Comparison of ENCODE assay signal across 10 mouse cellular contexts in genomic region chr7:45437046-45437445, GRCm38 (mm10). TPM values are rescaled to one million over a fixed set of nuclear protein-coding genes. Genes with fewer than 3 reads are reported as not detected.
DNase-seq lines count a peak whose midpoint lies in the region; ATAC-seq and TF ChIP-seq lines count a peak whose summit lies in the region.
"Had no signal": no experiment of that assay in that cellular context is flagged by ENCODE, and none has a peak within 500 bp of the region (broad histone marks: within the 10 kb centered on the region; RNA-seq: fewer than 3 reads in every experiment).

No protein-coding gene starts in this region.

- H3K27ac ChIP-seq in forebrain, embryonic 13.5 days, result no peak overlapping the region
- no peak overlapping the region for H3K27ac ChIP-seq in forebrain, embryonic 14.5 days (ENCODE audit: low read depth, low read length)
- no peak overlapping the region for H3K27ac ChIP-seq in kidney, embryonic 16.5 days (ENCODE audit: low read length)
- H3K27ac ChIP-seq in ES-Bruce4 (ENCODE audit: insufficient read depth, low read length), result no peak overlapping the region
- no peak overlapping the region for H3K27ac ChIP-seq in hindbrain, embryonic 15.5 days (replicated peaks)
- H3K27ac ChIP-seq: liver, embryonic 12.5 days had no signal

- no peak for TF ChIP-seq CTCF in ES-Bruce4 (IDR thresholded peaks at IDR 0.05; ENCODE audit: low read depth, low read length)

- H3K27me3 ChIP-seq in forebrain, embryonic 13.5 days, result no peaks in the 10 kb centered on the region
- no peaks in the 10 kb centered on the region for H3K27me3 ChIP-seq in forebrain, embryonic 14.5 days (replicated peaks; ENCODE audit: control insufficient read depth, insufficient read depth, low read length)
- H3K27me3 ChIP-seq in kidney, embryonic 16.5 days (ENCODE audit: insufficient read depth, low read length), result no peaks in the 10 kb centered on the region
- H3K27me3 ChIP-seq in ES-Bruce4 (ENCODE audit: control insufficient read depth, insufficient read depth, low read length, poor library complexity, severe bottlenecking), result no peaks in the 10 kb centered on the region
- no peaks in the 10 kb centered on the region for H3K27me3 ChIP-seq in hindbrain, embryonic 15.5 days
- H3K27me3 ChIP-seq: liver, embryonic 12.5 days had no signal

- H3K36me3 ChIP-seq in forebrain, embryonic 13.5 days (ENCODE audit: poor library complexity, severe bottlenecking), result peaks cover 19% of the 10 kb centered on the region; the same call in 1 of the 2 replicates
- H3K36me3 ChIP-seq in forebrain, embryonic 14.5 days (ENCODE audit: control insufficient read depth, insufficient read depth, low read length), result peaks cover 18% of the 10 kb centered on the region
- H3K36me3 ChIP-seq in kidney, embryonic 16.5 days (ENCODE audit: insufficient read depth, low read length), result peaks cover 12% of the 10 kb centered on the region
- H3K36me3 ChIP-seq in ES-Bruce4 (ENCODE audit: control insufficient read depth, insufficient read depth, low read length, poor library complexity, severe bottlenecking), result peaks cover under 1% of the 10 kb centered on the region; the same call in 1 of the 2 replicates
- peaks cover 8% of the 10 kb centered on the region; the same call in 1 of the 2 replicates for H3K36me3 ChIP-seq in hindbrain, embryonic 15.5 days

- no peak overlapping the region for H3K4me2 ChIP-seq in forebrain, embryonic 13.5 days
- H3K4me2 ChIP-seq in forebrain, embryonic 14.5 days (ENCODE audit: low read length), result no peak overlapping the region
- no peak overlapping the region for H3K4me2 ChIP-seq in kidney, embryonic 16.5 days (replicated peaks; ENCODE audit: low read depth, low read length)
- peak overlapping the region; percentile 26; the same call in 1 of the 2 replicates for H3K4me2 ChIP-seq in hindbrain, embryonic 15.5 days

- no peak for TF ChIP-seq POLR2A in ES-Bruce4 (IDR thresholded peaks at IDR 0.05; ENCODE audit: insufficient read depth, low read length)

- H3K9me3 ChIP-seq in forebrain, embryonic 13.5 days (replicated peaks), result no peaks in the 10 kb centered on the region
- H3K9me3 ChIP-seq in forebrain, embryonic 14.5 days (replicated peaks; ENCODE audit: control insufficient read depth, low read length), result no peaks in the 10 kb centered on the region
- H3K9me3 ChIP-seq in kidney, embryonic 16.5 days (ENCODE audit: low read length), result no peaks in the 10 kb centered on the region
- no peaks in the 10 kb centered on the region for H3K9me3 ChIP-seq in ES-Bruce4 (replicated peaks; ENCODE audit: control insufficient read depth, insufficient read depth, low read length, poor library complexity, severe bottlenecking)
- H3K9me3 ChIP-seq in hindbrain, embryonic 15.5 days, result no peaks in the 10 kb centered on the region
- H3K9me3 ChIP-seq: liver, embryonic 12.5 days had no signal

- no peak for TF ChIP-seq EP300 in ES-Bruce4 (IDR thresholded peaks at IDR 0.05; ENCODE audit: insufficient read depth, low read depth, low read length)

- H3K4me1 ChIP-seq in forebrain, embryonic 13.5 days, result peaks cover 45% of the 10 kb centered on the region
- H3K4me1 ChIP-seq in forebrain, embryonic 14.5 days (ENCODE audit: control insufficient read depth, insufficient read depth, low read length), result peaks cover 18% of the 10 kb centered on the region
- H3K4me1 ChIP-seq in kidney, embryonic 16.5 days (ENCODE audit: insufficient read depth, low read length), result peaks cover 36% of the 10 kb centered on the region
- H3K4me1 ChIP-seq in ES-Bruce4 (ENCODE audit: control insufficient read depth, insufficient read depth, low read length), result peaks cover 8% of the 10 kb centered on the region
- H3K4me1 ChIP-seq in hindbrain, embryonic 15.5 days (replicated peaks), result peaks cover 43% of the 10 kb centered on the region

- H3K9ac ChIP-seq in forebrain, embryonic 13.5 days, result peak overlapping the region; percentile 22; the same call in 1 of the 2 replicates
- no peak overlapping the region for H3K9ac ChIP-seq in forebrain, embryonic 14.5 days (ENCODE audit: low read length)
- H3K9ac ChIP-seq in kidney, embryonic 16.5 days (replicated peaks; ENCODE audit: low read length), result 0 out of 2 replicates have a peak overlapping the region, but pooled peaks have one; percentile 13
- 0 out of 2 replicates have a peak overlapping the region, but pooled peaks have one; percentile 8 for H3K9ac ChIP-seq in ES-Bruce4 (ENCODE audit: low read depth, poor library complexity, severe bottlenecking)
- no peak overlapping the region for H3K9ac ChIP-seq in hindbrain, embryonic 15.5 days
- H3K9ac ChIP-seq: liver, embryonic 12.5 days had no signal

- no peak overlapping the region for H3K4me3 ChIP-seq in forebrain, embryonic 13.5 days
- no peak overlapping the region for H3K4me3 ChIP-seq in forebrain, embryonic 14.5 days (ENCODE audit: low read depth, low read length)
- H3K4me3 ChIP-seq in kidney, embryonic 16.5 days (ENCODE audit: low read length), result no peak overlapping the region
- H3K4me3 ChIP-seq in ES-Bruce4 (ENCODE audit: low read depth, low read length), result peak overlapping the region; percentile 27
- H3K4me3 ChIP-seq in hindbrain, embryonic 15.5 days, result no peak overlapping the region
- H3K4me3 ChIP-seq: liver, embryonic 12.5 days had no signal

- DNase-seq in forebrain, embryonic 14.5 days (ENCODE audit: low spot score), result no peak
- no peak for DNase-seq in kidney, adult 8-10 months
- DNase-seq in spleen, adult 12 weeks (ENCODE audit: low spot score), result no peak

- no peak for ATAC-seq in forebrain, embryonic 13.5 days
- ATAC-seq in forebrain, embryonic 14.5 days, result no peak
- ATAC-seq in kidney, embryonic 16.5 days (ENCODE audit: low FRiP score, low TSS enrichment), result no peak
- ATAC-seq in hindbrain, embryonic 15.5 days (ENCODE audit: low FRiP score, low read depth), result no peak
- ATAC-seq in erythroid progenitor cell, adult 5-6 weeks (replicated peaks; ENCODE audit: low FRiP score, poor library complexity, severe bottlenecking), result no peak
- ATAC-seq: liver, embryonic 12.5 days had no signal

- WGBS in forebrain, embryonic 13.5 days, result 33% methylated on average over 6 of the region's 6 CpGs
- WGBS in forebrain, embryonic 14.5 days, result 21% methylated on average over 6 of the region's 6 CpGs
- WGBS in kidney, embryonic 16.5 days, result 46% methylated on average over 6 of the region's 6 CpGs
- 34% methylated on average over 6 of the region's 6 CpGs for WGBS in hindbrain, embryonic 15.5 days

RNA-seq across cellular contexts. Expression of gene Ruvbl2, which starts 0.8 kb away (rescaled TPM):
- polyA plus RNA-seq in forebrain, embryonic 13.5 days (2015; fragmentation: Nextera tagmentation; extraction: Ambion mirVana), result 153 and 173 TPM in 2 replicates
- polyA plus RNA-seq in forebrain, embryonic 14.5 days (2014; fragmentation: Nextera tagmentation; extraction: Ambion mirVana), result 144 and 153 TPM in 2 replicates
- polyA plus RNA-seq in kidney, embryonic 16.5 days (2015; fragmentation: Nextera tagmentation; extraction: Ambion mirVana), result 164 and 173 TPM in 2 replicates
- polyA plus RNA-seq in ES-Bruce4 (2011; ENCODE audit: insufficient read depth, insufficient read length, low read depth, missing spikeins), result 263 and 267 TPM in 2 replicates
- 108 and 110 TPM in 2 replicates for polyA plus RNA-seq in hindbrain, embryonic 15.5 days (2015; fragmentation: Nextera tagmentation; extraction: Ambion mirVana)
- total RNA-seq in erythroid progenitor cell, adult 5-6 weeks (2015; ENCODE audit: low replicate concordance), result 39.0 and 53.3 TPM in 2 replicates
- total RNA-seq in erythroid progenitor cell, adult 5-6 weeks (2017; ENCODE audit: low replicate concordance), result 22.6 and 28.8 TPM in 2 replicates

RNA-seq across cellular contexts. Expression of gene Gys1, which starts 2.4 kb away (rescaled TPM):
- 20.9 and 23.0 TPM in 2 replicates for polyA plus RNA-seq in forebrain, embryonic 13.5 days (2015; fragmentation: Nextera tagmentation; extraction: Ambion mirVana)
- polyA plus RNA-seq in forebrain, embryonic 14.5 days (2014; fragmentation: Nextera tagmentation; extraction: Ambion mirVana), result 13.4 and 15.5 TPM in 2 replicates
- 51.1 and 51.7 TPM in 2 replicates for polyA plus RNA-seq in kidney, embryonic 16.5 days (2015; fragmentation: Nextera tagmentation; extraction: Ambion mirVana)
- polyA plus RNA-seq in ES-Bruce4 (2011; ENCODE audit: insufficient read depth, insufficient read length, low read depth, missing spikeins), result 24.4 and 26.7 TPM in 2 replicates
- polyA plus RNA-seq in hindbrain, embryonic 15.5 days (2015; fragmentation: Nextera tagmentation; extraction: Ambion mirVana), result 23.4 and 25.1 TPM in 2 replicates
- 0.84 and 5.8 TPM in 2 replicates for total RNA-seq in erythroid progenitor cell, adult 5-6 weeks (2015; ENCODE audit: low replicate concordance)
- 2.1 and 6.2 TPM in 2 replicates for total RNA-seq in erythroid progenitor cell, adult 5-6 weeks (2017; ENCODE audit: low replicate concordance)

RNA-seq across cellular contexts. Expression of gene Lhb, which starts 16.4 kb away (rescaled TPM):
- polyA plus RNA-seq in forebrain, embryonic 13.5 days (2015; fragmentation: Nextera tagmentation; extraction: Ambion mirVana), result 0.44 and 1.1 TPM in 2 replicates
- polyA plus RNA-seq in forebrain, embryonic 14.5 days (2014; fragmentation: Nextera tagmentation; extraction: Ambion mirVana), result 0.46 TPM in 1 of 2 replicates, not detected in the other
- polyA plus RNA-seq in kidney, embryonic 16.5 days (2015; fragmentation: Nextera tagmentation; extraction: Ambion mirVana), result not detected in 2 replicates
- not detected in 2 replicates for polyA plus RNA-seq in ES-Bruce4 (2011; ENCODE audit: insufficient read depth, insufficient read length, low read depth, missing spikeins)
- 0.92 and 2.0 TPM in 2 replicates for polyA plus RNA-seq in hindbrain, embryonic 15.5 days (2015; fragmentation: Nextera tagmentation; extraction: Ambion mirVana)
- total RNA-seq in erythroid progenitor cell, adult 5-6 weeks (2015; ENCODE audit: low replicate concordance), result not detected in 2 replicates
- total RNA-seq in erythroid progenitor cell, adult 5-6 weeks (2017; ENCODE audit: low replicate concordance), result not detected in 2 replicates
- total RNA-seq: common myeloid progenitor, adult 5-6 weeks had no signal
- polyA plus RNA-seq: liver, embryonic 12.5 days had no signal

RNA-seq across cellular contexts. Expression of gene Ftl1, which starts 22.6 kb away (rescaled TPM):
- polyA plus RNA-seq in forebrain, embryonic 13.5 days (2015; fragmentation: Nextera tagmentation; extraction: Ambion mirVana), result 6,730 and 6,791 TPM in 2 replicates
- polyA plus RNA-seq in forebrain, embryonic 14.5 days (2014; fragmentation: Nextera tagmentation; extraction: Ambion mirVana), result 6,238 and 6,800 TPM in 2 replicates
- polyA plus RNA-seq in kidney, embryonic 16.5 days (2015; fragmentation: Nextera tagmentation; extraction: Ambion mirVana), result 5,149 and 5,628 TPM in 2 replicates
- 5,956 and 6,533 TPM in 2 replicates for polyA plus RNA-seq in ES-Bruce4 (2011; ENCODE audit: insufficient read depth, insufficient read length, low read depth, missing spikeins)
- polyA plus RNA-seq in hindbrain, embryonic 15.5 days (2015; fragmentation: Nextera tagmentation; extraction: Ambion mirVana), result 5,657 and 5,762 TPM in 2 replicates
- 2,156 and 2,353 TPM in 2 replicates for total RNA-seq in erythroid progenitor cell, adult 5-6 weeks (2015; ENCODE audit: low replicate concordance)
- 950 and 960 TPM in 2 replicates for total RNA-seq in erythroid progenitor cell, adult 5-6 weeks (2017; ENCODE audit: low replicate concordance)

RNA-seq across cellular contexts. Expression of gene Ntf5, which starts 23.6 kb away (rescaled TPM):
- polyA plus RNA-seq in forebrain, embryonic 13.5 days (2015; fragmentation: Nextera tagmentation; extraction: Ambion mirVana), result not detected in 2 replicates
- polyA plus RNA-seq in forebrain, embryonic 14.5 days (2014; fragmentation: Nextera tagmentation; extraction: Ambion mirVana), result 0.22 TPM in 1 of 2 replicates, not detected in the other
- polyA plus RNA-seq in kidney, embryonic 16.5 days (2015; fragmentation: Nextera tagmentation; extraction: Ambion mirVana), result 1.5 and 1.6 TPM in 2 replicates
- polyA plus RNA-seq in ES-Bruce4 (2011; ENCODE audit: insufficient read depth, insufficient read length, low read depth, missing spikeins), result 5.0 and 5.2 TPM in 2 replicates
- polyA plus RNA-seq in hindbrain, embryonic 15.5 days (2015; fragmentation: Nextera tagmentation; extraction: Ambion mirVana), result 0.17 TPM in 1 of 2 replicates, not detected in the other
- not detected in 2 replicates for total RNA-seq in erythroid progenitor cell, adult 5-6 weeks (2015; ENCODE audit: low replicate concordance)
- not detected in 2 replicates for total RNA-seq in erythroid progenitor cell, adult 5-6 weeks (2017; ENCODE audit: low replicate concordance)
- total RNA-seq: common myeloid progenitor, adult 5-6 weeks had no signal

Comparison
In these comparisons a context has a peak if more than half of its experiments do, and no peak if none do; other contexts are left out.
1. H3K9ac ChIP-seq: peak in forebrain, embryonic 13.5 days (single experiment), kidney, embryonic 16.5 days (single experiment) and ES-Bruce4 (single experiment); none in forebrain, embryonic 14.5 days (single experiment) and hindbrain, embryonic 15.5 days (single experiment).